Mouse (Mus musculus) CD8-positive naive resting alpha-beta T cell, adult 2 months (primary cell): Measurements from ENCODE around the gene Ttc33.

Experiments
- DNase-seq, 2 experiments: peaks; one replicate each; pipeline ENCODE4 v3.0.0; 2022; ENCODE audit warnings: low read depth in 2 of 2, low spot score in 2 of 2

Ttc33 gene

DNA sequence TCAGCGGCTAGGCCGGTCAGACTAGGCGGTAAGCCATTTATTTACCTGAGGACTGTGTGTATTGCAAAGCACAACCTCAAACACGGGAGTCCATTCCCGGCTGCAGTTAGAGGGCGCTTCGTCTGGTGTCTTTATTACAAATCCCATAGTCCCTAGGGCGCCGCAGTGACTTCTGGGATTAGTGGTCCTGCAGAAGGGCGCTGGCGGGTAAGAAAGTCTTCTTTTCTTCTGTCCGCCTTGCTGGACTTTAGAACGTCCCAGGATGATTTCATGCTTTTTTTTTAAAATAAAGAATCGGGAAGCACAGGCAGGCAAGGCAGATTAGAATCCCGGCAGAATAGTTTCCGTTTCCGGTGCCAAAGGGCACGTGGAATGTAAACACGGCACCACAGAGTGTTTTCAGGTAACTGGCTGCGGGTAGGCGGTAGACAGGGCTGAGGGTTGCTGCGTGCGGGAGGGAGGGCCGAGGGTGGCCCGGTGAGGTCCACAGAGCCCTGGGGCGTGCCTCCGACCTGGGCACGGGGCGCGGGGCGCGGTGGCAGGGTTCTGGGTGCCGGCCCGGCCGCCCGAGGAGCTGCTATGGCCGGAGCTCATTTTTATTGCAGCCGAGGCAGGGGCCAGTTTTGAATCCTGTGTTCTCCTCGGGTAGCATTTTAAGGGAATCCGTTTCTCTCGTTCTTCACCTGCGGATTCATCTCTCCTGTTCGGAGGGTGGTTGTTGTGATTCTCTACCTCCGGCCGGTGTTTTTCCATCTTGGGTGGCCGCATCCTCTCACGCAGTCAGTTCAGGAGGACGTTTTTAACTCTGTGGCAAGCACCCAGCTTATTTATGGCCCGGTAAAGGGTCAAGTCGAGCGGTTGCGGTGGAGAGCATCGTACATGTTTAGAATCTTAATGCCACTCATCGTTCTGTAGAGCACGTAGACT is at the start of gene Ttc33:
Gene Ttc33, plus strand, starts transcription at position 160 of the 927 bp plus-strand sequence.
- DNase-seq: peak; percentile 24 to 44

GRCm38 (mm10) chr15:5138021-5138856 is 47.1 kb upstream of the Ttc33 start:
- no peak for DNase-seq

DNA sequence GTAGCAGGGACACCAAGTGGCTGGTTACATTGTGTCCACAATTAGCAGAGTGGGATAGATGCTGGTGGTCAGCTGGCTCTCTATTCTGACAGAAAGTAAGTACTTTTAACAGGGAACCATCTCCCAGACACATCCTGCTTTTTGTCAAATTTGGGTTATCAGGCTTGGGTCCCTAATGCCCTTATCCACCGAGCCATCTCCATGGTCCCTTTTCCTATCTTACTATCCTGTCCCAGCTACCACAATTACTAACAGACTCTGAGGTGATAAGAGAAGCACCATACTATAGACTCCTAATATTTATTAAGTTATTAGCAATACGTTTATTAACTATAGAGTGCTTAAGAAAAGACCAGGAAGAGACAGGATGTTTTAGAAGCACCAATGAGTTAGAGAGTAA is 46.0 kb upstream of the Ttc33 start:
- DNase-seq: no peak

DNA sequence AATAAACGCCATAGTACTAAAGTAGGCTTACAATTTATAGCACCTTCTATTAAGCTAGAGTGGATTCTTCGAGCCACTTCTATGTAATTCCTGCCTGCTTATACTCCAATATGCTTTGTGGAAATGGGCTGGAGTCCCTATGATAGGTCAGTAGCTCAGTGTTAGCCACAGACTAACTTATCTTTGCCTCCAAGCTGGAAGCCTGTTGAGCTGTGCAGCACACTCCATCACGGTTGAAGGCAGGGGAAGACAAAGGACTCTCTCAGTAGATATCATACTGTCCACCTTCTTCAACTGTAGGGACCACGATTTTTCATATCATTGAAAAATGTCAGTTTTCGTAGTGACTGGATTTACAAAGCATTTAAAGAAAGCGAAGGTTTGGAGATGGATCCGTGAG is 45.5 kb upstream of the Ttc33 start:
- DNase-seq: no peak

DNA sequence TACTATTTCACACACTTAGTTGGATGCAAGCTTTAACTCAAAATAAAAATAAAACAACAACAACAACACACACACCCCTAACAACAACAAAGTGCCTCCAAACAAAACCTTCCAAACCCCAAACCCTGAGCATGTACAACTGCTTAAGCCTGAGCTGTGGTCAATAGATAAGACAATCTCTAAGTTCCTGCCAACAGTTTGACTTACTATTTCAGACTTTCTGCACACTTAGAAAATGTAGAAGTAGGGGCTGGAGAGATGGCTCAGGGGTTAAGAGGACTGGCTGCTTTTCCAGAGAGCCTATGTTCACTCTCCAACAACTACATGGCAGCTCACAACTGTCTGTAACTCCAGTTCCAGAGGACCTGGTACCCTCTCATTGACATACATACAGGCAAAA is 45.0 kb upstream of the Ttc33 start:
- no peak for DNase-seq

DNA sequence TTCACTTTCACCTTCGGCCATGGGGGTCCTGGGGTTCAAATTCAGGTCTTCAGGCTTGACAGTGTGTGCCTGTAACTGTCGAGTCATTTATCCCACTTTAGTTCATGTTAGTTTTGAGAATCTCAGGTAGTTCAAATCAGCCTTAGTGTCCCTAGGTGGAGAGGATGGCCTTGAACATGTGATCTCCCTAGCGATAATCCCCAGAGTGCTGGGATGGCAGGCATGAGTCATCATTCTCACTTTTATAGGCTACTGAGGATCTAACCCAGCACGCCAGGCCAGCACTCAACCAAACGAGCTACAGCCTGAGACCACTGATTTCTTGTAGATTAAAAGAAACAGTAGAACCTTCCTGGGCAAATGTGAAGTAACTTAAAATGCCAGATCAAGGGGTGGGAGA is 43.3 kb upstream of the Ttc33 start:
- no peak for DNase-seq

DNA sequence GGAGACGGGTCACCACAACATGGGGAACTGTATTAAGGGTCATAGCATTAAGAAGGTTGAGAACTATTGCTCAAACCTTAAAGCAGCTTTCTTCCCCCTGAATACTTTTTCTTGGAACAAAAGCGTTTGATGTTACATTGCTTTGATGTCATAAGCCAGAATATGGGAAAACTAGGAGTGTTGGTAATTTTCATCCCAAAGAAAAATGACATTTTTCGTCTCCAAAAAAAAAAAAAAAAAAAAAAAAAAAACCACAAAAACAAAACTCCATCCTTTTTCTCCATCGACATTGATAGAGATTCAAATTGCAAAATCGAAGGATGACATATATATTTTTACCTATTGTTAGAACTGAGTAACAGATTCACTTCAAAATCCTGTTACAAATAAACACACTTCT is 42.6 kb upstream of the Ttc33 start:
- no peak for DNase-seq

GRCm38 (mm10) chr15:5143361-5144020 is 41.8 kb upstream of the Ttc33 start, which contains the start of gene Prkaa1:
Prkaa1 (plus strand) TSS chr15:5143861.
- DNase-seq: peak; percentile 54 to 57

GRCm38 (mm10) chr15:5144021-5144778 is 41.1 kb upstream of the Ttc33 start:
- DNase-seq: peak; percentile 61 to 67

- no peak for DNase-seq
Measured at GRCm38 (mm10) chr15:5145196-5145945, 40.0 kb upstream of the Ttc33 start.

GRCm38 (mm10) chr15:5149187-5149586 is 36.1 kb upstream of the Ttc33 start:
- DNase-seq: no peak

DNA sequence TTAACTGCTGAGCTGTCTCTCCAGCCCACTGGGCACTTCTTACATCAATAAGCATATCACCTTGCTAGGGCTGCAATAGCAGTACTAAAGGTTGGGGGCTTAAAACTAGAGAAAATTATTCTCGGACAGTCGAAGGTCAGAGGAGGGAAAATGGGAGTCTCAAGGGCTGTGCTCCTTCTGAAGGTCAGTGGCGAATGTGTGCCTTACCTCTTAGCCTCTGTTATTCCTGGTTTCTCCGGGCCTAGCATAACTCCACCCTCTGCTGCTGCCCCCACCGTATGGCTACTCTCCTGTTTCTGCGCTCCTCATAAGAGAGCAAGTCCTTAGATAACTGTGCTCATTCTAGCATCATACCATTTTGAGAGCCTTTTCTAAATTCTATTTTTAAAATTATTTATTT is 33.2 kb upstream of the Ttc33 start:
- DNase-seq: no peak

GRCm38 (mm10) chr15:5154621-5155020 is 30.7 kb upstream of the Ttc33 start:
- no peak for DNase-seq

- no peak for DNase-seq
Measured at GRCm38 (mm10) chr15:5155093-5155492, 30.2 kb upstream of the Ttc33 start.

- no peak for DNase-seq
Measured at GRCm38 (mm10) chr15:5156355-5156754, 29.0 kb upstream of the Ttc33 start.

GRCm38 (mm10) chr15:5157386-5157785 is 27.9 kb upstream of the Ttc33 start:
- DNase-seq: no peak

- DNase-seq: no peak
Measured at GRCm38 (mm10) chr15:5158827-5159226, 26.5 kb upstream of the Ttc33 start.

DNA sequence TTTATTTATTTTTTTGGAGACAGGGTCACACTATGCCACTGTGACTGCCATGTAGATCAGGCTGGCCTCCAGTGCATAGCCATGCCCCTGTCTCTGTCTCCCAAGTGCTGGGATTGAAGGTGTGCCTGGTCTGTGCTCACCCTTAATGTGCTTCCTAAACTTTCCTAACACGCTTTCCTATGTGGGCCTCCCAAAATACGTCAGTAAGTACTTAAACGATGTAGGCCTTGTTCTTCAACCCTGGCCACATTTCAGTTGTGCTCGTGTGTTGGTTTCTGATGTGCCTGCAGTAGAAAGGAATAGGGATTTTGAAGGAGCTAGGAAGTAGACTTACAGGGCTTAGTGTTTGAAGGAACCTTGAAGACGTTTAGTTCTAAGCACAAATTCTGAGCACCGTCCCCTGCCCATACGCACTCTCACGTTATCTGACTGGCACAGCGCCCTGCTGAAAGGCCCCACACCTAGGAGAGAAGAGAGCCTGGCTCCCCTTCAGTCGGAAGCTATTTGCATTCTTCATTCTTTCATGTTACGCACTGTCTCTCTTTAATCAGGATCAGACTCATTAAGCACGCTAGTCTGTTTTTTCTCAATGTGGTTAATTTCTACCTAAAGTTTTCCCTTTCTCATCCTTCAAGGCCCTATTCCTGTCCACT is 20.1 kb upstream of the Ttc33 start:
- DNase-seq: no peak

DNA sequence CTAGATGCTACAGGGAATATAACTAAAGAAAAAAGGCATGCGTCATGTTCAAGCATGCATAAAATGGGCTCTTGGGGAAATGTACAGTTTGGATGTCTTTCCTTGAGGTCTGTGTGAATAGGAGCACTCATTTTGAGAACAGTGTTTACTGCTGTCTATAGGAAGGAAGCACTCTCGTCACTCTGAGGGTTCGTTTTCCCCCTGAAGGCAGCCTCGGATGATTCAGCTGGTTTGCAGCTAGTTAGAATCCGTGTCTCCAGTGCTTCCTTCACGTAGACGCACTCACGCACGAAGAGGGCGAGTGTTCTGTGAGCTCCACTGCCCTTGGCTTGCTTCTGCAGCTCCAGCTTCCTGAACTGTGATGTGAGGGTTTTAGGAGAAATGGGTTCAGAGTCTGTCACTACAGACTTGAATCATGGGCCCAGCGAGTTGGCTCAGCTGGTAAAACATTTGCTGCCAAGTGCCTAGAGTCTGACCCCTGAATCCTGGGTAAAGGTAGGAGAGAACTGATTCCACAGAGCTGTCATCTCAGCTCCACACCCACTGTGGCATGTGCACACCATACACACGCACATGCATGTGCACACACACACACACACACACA is 12.0 kb upstream of the Ttc33 start:
- DNase-seq: no peak
